15 mouse cellular contexts compared by ENCODE assay signal in the genomic region with DNA sequence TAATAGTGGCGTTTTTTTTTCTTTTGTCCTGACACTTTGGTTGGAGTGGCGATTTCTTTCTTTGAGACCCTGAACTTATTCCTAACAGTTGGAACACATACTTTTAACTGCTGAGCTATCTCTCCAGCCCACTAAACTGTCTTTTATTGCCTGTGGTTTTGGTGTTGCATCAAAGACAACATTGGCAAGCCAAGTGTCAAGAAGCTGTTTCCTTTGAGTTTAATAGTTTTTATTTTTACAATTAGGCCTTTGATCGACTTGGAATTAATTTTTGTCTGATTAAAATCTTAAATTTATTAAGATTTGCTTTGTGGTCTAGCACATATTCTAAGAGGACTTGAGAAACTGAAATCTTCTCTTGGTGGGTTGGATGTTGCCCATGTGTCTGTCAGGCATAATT.
"Had no signal": no experiment of that assay in that cellular context is flagged by ENCODE, and none has a peak within 500 bp of the region (broad histone marks: within the 10 kb centered on the region; RNA-seq: fewer than 3 reads in every experiment).

No protein-coding gene starts in this region.

- H3K4me3 ChIP-seq: intestine, embryonic 15.5 days; left cerebral cortex, adult 2 months; liver, embryonic 13.5 days; midbrain, embryonic 12.5 days; midbrain, embryonic 15.5 days; neural tube, embryonic 13.5 days had no signal

- DNase-seq: kidney, adult 11 months; layer of hippocampus, postnatal 36 days; liver, embryonic 13.5 days; lung, adult 2 months; lung, postnatal 14 days; lung, postnatal 4 days; retina, postnatal 1 day; right cerebral cortex, postnatal 25 days; thymus, adult 18-20 months; thymus, postnatal 36 days had no signal

- ATAC-seq: intestine, embryonic 15.5 days; midbrain, embryonic 15.5 days had no signal

- H3K36me3 ChIP-seq: intestine, embryonic 15.5 days; liver, embryonic 13.5 days; midbrain, embryonic 12.5 days; midbrain, embryonic 15.5 days; neural tube, embryonic 13.5 days had no signal

- H3K4me2 ChIP-seq: intestine, embryonic 15.5 days; liver, embryonic 13.5 days; midbrain, embryonic 12.5 days; midbrain, embryonic 15.5 days; neural tube, embryonic 13.5 days had no signal

- H3K9ac ChIP-seq: intestine, embryonic 15.5 days; liver, embryonic 13.5 days; midbrain, embryonic 12.5 days; midbrain, embryonic 15.5 days; neural tube, embryonic 13.5 days had no signal

- H3K9me3 ChIP-seq: intestine, embryonic 15.5 days; liver, embryonic 13.5 days; midbrain, embryonic 12.5 days; midbrain, embryonic 15.5 days; neural tube, embryonic 13.5 days had no signal

- H3K27me3 ChIP-seq: intestine, embryonic 15.5 days; liver, embryonic 13.5 days; midbrain, embryonic 15.5 days; neural tube, embryonic 13.5 days had no signal

- H3K27ac ChIP-seq: intestine, embryonic 15.5 days; left cerebral cortex, adult 2 months; liver, embryonic 13.5 days; midbrain, embryonic 12.5 days; midbrain, embryonic 15.5 days; neural tube, embryonic 13.5 days had no signal
